Mouse (Mus musculus) forebrain, embryonic 10.5 days (tissue): Measurements from ENCODE around the gene Cabp7. TPM values are rescaled to one million over a fixed set of nuclear protein-coding genes. Genes with fewer than 3 reads are reported as not detected.
A peak's percentile ranks its signal among the peaks of the same experiment; 100 is the strongest.

ENCODE experiments used
- DNase-seq: peaks from one replicate; pipeline ENCODE4 v3.0.0-alpha.2; 2017; ENCODE audit warnings: low spot score; ENCODE audit errors: extremely low spot score
- H3K27ac ChIP-seq: fragments of 300-500 bp; sonication (generic); 2 replicates; pipeline ENCODE4 v1.5.1; 2016; ENCODE audit warnings: mild to moderate bottlenecking
- H3K27me3 ChIP-seq: fragments of 300-500 bp; sonication (generic); 2 replicates; pipeline ENCODE4 v1.6.1; 2016; ENCODE audit warnings: mild to moderate bottlenecking; ENCODE audit not compliant: poor library complexity, severe bottlenecking
- H3K36me3 ChIP-seq: fragments of 300-500 bp; sonication (generic); replicated peaks from 2 replicates; pipeline ENCODE4 v1.6.1; 2016; ENCODE audit warnings: mild to moderate bottlenecking, moderate library complexity
- H3K4me1 ChIP-seq: fragments of 300-500 bp; sonication (generic); 2 replicates; pipeline ENCODE4 v1.6.1; 2016
- H3K4me3 ChIP-seq: fragments of 300-500 bp; sonication (generic); 2 replicates; pipeline ENCODE4 v1.5.1; 2016; ENCODE audit warnings: mild to moderate bottlenecking, moderate library complexity
- H3K9me3 ChIP-seq: fragments of 300-500 bp; sonication (generic); 2 replicates; pipeline ENCODE4 v1.6.1; 2016; ENCODE audit warnings: mild to moderate bottlenecking, moderate library complexity
- WGBS: fragments of 180-500 bp; shearing (Covaris S2); methylation state at CpG from one replicate; pipeline ENCODE4 v1.1.7; 2016; 5-methylcytosine and 5-hydroxymethylcytosine counted together
- polyA plus RNA-seq: library from polyadenylated mRNA; unstranded; fragments of >200 nt; fragmentation: Nextera tagmentation; extraction: Ambion mirVana; gene quantifications from 2 replicates; pipeline ENCODE4 v1.2.1, GENCODE M21; 2016

Cabp7 gene
- polyA plus RNA-seq, 1 experiment from 2014 or later = 0.15 TPM

DNA sequence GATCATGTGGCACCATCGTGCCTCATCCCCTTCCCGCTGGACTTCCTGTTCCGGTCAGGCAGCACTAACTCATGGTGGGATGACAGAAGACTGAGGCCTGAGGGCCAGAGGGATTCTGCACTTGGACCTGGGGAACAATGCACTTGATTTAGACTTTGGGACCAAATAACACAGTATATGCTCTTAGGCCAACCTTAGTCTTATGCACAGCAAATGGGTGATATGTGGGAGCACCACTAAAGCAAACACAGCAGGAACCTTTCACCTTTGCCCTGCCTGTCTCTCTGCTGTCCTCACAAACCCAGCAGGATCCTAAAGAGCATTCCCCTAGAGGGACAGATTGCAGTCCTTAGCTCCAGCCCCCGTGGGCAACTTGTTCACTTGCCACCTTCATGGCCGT is 5.8 kb downstream of the Cabp7 start:
- 83% methylated on average over 5 of the region's 5 CpGs for WGBS
- Histone ChIP-seq H3K27ac (no peak overlapping the region), H3K9me3 (no peaks in the 10 kb centered on the region), H3K27me3 (peaks cover 56% of the 10 kb centered on the region), H3K4me1 (peaks cover 12% of the 10 kb centered on the region), H3K4me3 (no peak overlapping the region), H3K36me3 (no peaks in the 10 kb centered on the region)
- DNase-seq = no peak

DNA sequence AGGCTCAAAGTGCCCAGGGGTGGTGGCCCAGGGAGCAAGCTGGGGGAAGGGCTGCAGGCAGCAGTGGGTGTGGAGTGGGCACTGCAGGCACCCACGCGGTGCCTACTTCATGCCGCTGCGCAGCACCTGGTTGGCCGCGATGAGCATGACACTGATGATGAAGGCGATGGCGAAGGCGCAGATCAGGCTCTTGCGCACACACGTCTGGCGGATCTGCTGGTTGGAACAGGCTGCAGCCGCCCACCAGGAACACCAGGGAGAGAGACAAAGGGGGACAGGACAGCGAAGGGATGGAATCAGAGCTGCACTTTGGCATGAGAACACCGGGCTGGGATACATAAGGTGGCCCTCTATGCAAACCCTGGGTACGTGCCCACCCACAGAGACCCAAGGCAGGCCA is 7.9 kb downstream of the Cabp7 start:
- Histone ChIP-seq H3K9me3 (no peaks in the 10 kb centered on the region), H3K36me3 (peaks cover 3% of the 10 kb centered on the region; the same call in 1 of the 2 replicates), H3K4me1 (peaks cover 26% of the 10 kb centered on the region), H3K27me3 (peaks cover 53% of the 10 kb centered on the region), H3K27ac (no peak overlapping the region), H3K4me3 (no peak overlapping the region)
- 93% methylated on average over 16 of the region's 16 CpGs for WGBS
- no peak for DNase-seq

GRCm38 (mm10) chr11:4737682-4738081 is 8.9 kb downstream of the Cabp7 start:
- H3K36me3 ChIP-seq = peaks cover 5% of the 10 kb centered on the region; the same call in 1 of the 2 replicates
- peaks cover 26% of the 10 kb centered on the region for H3K4me1 ChIP-seq
- no peak overlapping the region for H3K4me3 ChIP-seq
- no peaks in the 10 kb centered on the region for H3K9me3 ChIP-seq
- DNase-seq = no peak
- WGBS = 82% methylated on average over 10 of the region's 10 CpGs
- H3K27ac ChIP-seq = no peak overlapping the region
- H3K27me3 ChIP-seq = peaks cover 42% of the 10 kb centered on the region

DNA sequence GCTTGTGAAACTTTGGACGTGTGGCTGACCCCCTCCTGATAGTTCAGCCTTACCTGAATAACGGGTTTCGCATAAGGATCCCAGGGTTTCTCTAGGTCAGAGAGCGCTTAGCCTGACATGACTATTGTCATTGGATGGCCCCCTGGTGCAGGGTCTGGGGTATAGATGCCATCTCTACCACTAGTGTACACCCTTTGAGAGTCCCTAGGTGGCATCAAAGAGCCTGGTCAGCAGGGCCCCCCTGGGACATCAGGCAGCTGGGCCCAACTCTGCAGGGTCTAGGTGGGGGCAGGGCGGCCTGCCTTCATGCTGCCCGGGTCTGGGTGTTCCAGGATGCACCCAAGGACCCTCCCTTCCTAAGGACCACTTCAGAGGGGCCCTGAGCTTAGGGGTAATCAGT is 10.2 kb downstream of the Cabp7 start:
- H3K27ac ChIP-seq = no peak overlapping the region
- H3K36me3 ChIP-seq = peaks cover 12% of the 10 kb centered on the region; the same call in 1 of the 2 replicates
- H3K4me1 ChIP-seq = peaks cover 36% of the 10 kb centered on the region
- no peak overlapping the region for H3K4me3 ChIP-seq
- no peaks in the 10 kb centered on the region for H3K9me3 ChIP-seq
- DNase-seq = no peak
- 39% methylated on average over 6 of the region's 6 CpGs for WGBS
- H3K27me3 ChIP-seq = peaks cover 29% of the 10 kb centered on the region

DNA sequence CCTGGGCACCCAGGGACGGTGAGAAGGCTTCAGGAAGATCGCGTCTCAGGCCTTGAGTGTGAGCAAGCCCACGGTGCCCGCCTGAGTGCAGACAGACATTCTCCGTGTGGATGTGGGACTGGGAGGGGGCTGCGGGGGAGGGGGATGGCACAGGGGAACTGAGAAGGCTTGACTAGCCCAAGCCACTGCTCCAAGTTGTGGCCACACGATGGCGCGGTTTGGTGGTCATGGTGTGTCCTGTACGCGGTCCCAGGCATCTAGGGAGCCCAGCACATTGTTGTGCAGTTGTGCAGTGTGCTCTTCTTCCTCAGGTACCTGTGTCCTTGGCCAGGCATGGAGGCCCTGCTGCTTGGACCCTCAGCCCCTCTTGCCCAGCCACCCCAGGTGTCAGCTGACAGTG is 12.4 kb downstream of the Cabp7 start:
- H3K36me3 ChIP-seq = peaks cover 12% of the 10 kb centered on the region; the same call in 1 of the 2 replicates
- no peaks in the 10 kb centered on the region for H3K9me3 ChIP-seq
- H3K4me3 ChIP-seq = no peak overlapping the region
- 31% methylated on average over 12 of the region's 12 CpGs for WGBS
- peaks cover 25% of the 10 kb centered on the region for H3K27me3 ChIP-seq
- DNase-seq = peak; percentile 38
- no peak overlapping the region for H3K27ac ChIP-seq
- H3K4me1 ChIP-seq = peaks cover 36% of the 10 kb centered on the region

DNA sequence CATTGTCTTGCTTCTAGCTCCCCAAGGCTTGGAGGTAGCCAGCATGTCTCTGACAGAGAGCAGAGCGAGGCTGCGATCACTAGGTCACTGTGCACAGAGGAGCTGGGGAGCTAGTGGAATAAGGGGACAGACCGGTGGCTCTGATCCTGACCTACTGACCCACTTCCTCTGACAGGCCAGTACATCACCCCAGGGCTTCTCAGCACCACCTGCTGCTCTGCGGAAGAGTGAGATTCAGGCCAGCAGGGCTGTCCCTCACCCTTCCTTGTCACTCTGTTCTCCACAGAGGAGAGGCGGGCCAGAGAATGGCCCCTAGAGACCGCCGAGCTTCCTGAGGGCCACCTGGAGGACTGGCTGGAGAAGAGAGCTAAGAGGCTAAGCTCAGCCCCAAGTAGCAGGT is 14.8 kb downstream of the Cabp7 start:
- H3K9me3 ChIP-seq = no peaks in the 10 kb centered on the region
- peaks cover 13% of the 10 kb centered on the region; the same call in 1 of the 2 replicates for H3K36me3 ChIP-seq
- H3K27me3 ChIP-seq = peaks cover 21% of the 10 kb centered on the region
- H3K4me3 ChIP-seq = no peak overlapping the region
- H3K27ac ChIP-seq = no peak overlapping the region
- peaks cover 36% of the 10 kb centered on the region for H3K4me1 ChIP-seq
- WGBS = 51% methylated on average over 7 of the region's 7 CpGs
- no peak for DNase-seq

DNA sequence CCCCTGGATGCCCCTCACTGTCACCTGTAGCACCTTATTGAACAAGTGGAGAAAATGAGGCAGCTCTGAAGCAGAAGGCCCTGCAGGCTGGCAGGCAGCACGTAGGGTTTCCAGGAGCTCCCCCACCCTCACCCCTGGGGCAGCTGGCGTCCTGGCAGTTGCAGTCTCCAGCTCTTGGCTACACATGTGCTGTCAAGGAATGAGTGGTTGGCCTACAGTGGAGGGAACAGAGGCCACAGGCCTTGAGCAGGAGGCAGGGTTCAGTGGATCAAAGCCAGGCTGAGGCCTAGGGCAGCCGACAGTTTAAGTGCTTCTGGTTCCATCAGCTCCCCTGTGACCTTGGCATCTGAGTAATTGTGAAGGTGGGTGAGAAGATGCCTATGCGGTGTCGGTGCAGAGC is 15.7 kb downstream of the Cabp7 start:
- H3K27ac ChIP-seq = no peak overlapping the region
- H3K4me3 ChIP-seq = no peak overlapping the region
- peaks cover 30% of the 10 kb centered on the region for H3K4me1 ChIP-seq
- DNase-seq = no peak
- peaks cover 19% of the 10 kb centered on the region for H3K27me3 ChIP-seq
- no peaks in the 10 kb centered on the region for H3K9me3 ChIP-seq
- H3K36me3 ChIP-seq = peaks cover 17% of the 10 kb centered on the region; the same call in 1 of the 2 replicates
- 89% methylated on average over 5 of the region's 5 CpGs for WGBS

DNA sequence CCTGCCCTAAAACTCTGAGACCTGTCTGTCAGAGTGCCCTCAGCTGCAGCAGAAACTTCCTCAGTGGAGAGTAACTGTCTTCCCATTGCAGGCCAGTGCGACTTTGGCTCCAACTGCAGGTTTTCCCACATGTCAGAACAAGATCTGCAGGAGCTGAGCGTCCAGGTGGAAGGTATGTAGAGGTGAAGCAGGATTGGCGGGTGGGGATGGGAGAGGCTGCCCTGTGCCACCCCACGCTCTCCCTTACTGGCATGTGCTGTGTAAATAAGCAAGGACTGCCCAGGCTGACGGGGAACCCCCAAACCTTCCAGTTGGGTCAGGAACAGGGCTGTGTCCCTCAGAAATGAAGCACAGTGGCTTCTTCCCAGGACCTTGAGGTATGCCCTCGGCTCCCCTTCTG is 16.5 kb downstream of the Cabp7 start:
- DNase-seq = no peak
- no peaks in the 10 kb centered on the region for H3K9me3 ChIP-seq
- no peak overlapping the region for H3K4me3 ChIP-seq
- 76% methylated on average over 6 of the region's 6 CpGs for WGBS
- H3K27ac ChIP-seq = no peak overlapping the region
- peaks cover 25% of the 10 kb centered on the region for H3K36me3 ChIP-seq
- H3K27me3 ChIP-seq = peaks cover 11% of the 10 kb centered on the region
- peaks cover 22% of the 10 kb centered on the region for H3K4me1 ChIP-seq

DNA sequence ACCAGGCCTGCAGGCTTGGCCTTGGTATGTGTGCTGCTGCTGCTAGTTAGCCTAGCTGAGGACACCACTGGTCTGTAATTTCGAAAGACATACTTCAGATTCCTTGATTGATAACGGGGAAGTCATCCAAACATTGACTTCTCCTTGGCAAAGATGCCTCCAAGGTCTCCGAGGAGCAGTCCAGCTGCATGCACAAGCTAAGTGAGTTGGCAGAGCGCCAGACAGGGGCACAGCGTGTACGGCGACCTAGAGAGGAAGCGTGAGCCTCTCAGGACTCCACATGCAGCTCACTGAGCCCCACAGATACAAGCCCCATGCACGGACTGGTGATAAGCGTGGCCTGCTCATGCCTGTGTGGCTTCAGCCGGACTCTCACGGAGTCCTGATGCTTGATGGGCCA is 17.0 kb downstream of the Cabp7 start:
- WGBS = 94% methylated on average over 12 of the region's 12 CpGs
- DNase-seq = no peak
- Histone ChIP-seq H3K9me3 (no peaks in the 10 kb centered on the region), H3K27me3 (peaks cover 6% of the 10 kb centered on the region; the same call in 1 of the 2 replicates), H3K4me3 (no peak overlapping the region), H3K36me3 (peaks cover 30% of the 10 kb centered on the region), H3K27ac (no peak overlapping the region), H3K4me1 (peaks cover 17% of the 10 kb centered on the region)

- peaks cover 39% of the 10 kb centered on the region for H3K36me3 ChIP-seq
- DNase-seq = no peak
- H3K27me3 ChIP-seq = no peaks in the 10 kb centered on the region
- H3K4me3 ChIP-seq = no peak overlapping the region
- H3K4me1 ChIP-seq = peaks cover 6% of the 10 kb centered on the region; the same call in 1 of the 2 replicates
- H3K9me3 ChIP-seq = no peaks in the 10 kb centered on the region
- WGBS = 91% methylated on average over 8 of the region's 8 CpGs
- H3K27ac ChIP-seq = no peak overlapping the region
These were observed 24.9 kb downstream of the Cabp7 start for GRCm38 (mm10) chr11:4721728-4722127.

DNA sequence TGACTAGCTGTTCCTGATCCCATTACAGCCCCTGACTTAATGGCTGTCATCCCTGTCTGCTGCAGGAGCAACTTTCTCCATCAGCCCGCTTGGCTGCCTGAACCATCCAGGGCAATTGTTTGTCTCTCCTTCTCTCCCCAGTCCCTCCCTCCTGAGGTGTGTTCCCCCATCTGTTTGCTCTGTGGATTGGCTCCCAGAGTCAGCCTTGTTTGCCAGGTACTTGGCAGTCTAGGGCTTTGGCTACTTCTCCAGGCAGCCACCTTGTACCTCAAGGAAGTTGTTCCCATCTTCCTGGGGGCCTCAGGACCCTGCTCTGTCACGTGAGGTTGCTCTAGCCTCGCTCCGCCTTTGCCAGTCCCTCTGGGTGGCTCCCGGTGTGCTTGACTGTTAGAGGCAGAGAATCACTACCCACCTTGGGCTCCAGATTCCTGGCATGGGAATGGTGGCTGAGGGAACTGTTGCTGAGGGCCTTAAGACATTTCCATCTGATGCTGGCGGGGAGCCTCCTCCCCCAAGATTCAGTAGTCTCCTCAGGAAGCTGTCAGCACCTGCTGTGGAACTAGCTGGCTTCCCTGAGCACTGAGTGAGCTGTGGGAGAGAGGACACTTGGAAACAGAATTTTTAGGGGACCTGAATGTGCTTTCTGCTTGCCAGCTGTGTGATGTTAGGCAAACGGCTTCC is 25.5 kb downstream of the Cabp7 start:
- DNase-seq = no peak
- H3K36me3 ChIP-seq = peaks cover 36% of the 10 kb centered on the region
- WGBS = 59% methylated on average over 7 of the region's 7 CpGs
- H3K27ac ChIP-seq = 0 out of 2 replicates have a peak overlapping the region, but pooled peaks have one; percentile 9
- H3K27me3 ChIP-seq = no peaks in the 10 kb centered on the region
- no peaks in the 10 kb centered on the region for H3K9me3 ChIP-seq
- peaks cover 6% of the 10 kb centered on the region; the same call in 1 of the 2 replicates for H3K4me1 ChIP-seq
- no peak overlapping the region for H3K4me3 ChIP-seq

GRCm38 (mm10) chr11:4720393-4720792 is 26.2 kb downstream of the Cabp7 start:
- H3K9me3 ChIP-seq = no peaks in the 10 kb centered on the region
- H3K4me3 ChIP-seq = no peak overlapping the region
- H3K27me3 ChIP-seq = no peaks in the 10 kb centered on the region
- DNase-seq = no peak
- H3K4me1 ChIP-seq = peaks cover 6% of the 10 kb centered on the region; the same call in 1 of the 2 replicates
- 74% methylated on average over 11 of the region's 11 CpGs for WGBS
- H3K36me3 ChIP-seq = peaks cover 31% of the 10 kb centered on the region
- H3K27ac ChIP-seq = no peak overlapping the region

- no peaks in the 10 kb centered on the region for H3K9me3 ChIP-seq
- 92% methylated on average over 9 of the region's 9 CpGs for WGBS
- no peak overlapping the region for H3K4me3 ChIP-seq
- H3K27ac ChIP-seq = no peak overlapping the region
- H3K27me3 ChIP-seq = no peaks in the 10 kb centered on the region
- peaks cover 6% of the 10 kb centered on the region; the same call in 1 of the 2 replicates for H3K4me1 ChIP-seq
- no peak for DNase-seq
- peaks cover 26% of the 10 kb centered on the region for H3K36me3 ChIP-seq
These were observed 26.6 kb downstream of the Cabp7 start for GRCm38 (mm10) chr11:4719961-4720360.
